Mouse (Mus musculus): ENCODE measurements around the gene Gm20521. TPM values are rescaled to one million over a fixed set of nuclear protein-coding genes. Genes with fewer than 3 reads are reported as not detected.

Gm20521 gene
- polyA plus RNA-seq, 1 experiment from 2014 or later: not detected

DNA sequence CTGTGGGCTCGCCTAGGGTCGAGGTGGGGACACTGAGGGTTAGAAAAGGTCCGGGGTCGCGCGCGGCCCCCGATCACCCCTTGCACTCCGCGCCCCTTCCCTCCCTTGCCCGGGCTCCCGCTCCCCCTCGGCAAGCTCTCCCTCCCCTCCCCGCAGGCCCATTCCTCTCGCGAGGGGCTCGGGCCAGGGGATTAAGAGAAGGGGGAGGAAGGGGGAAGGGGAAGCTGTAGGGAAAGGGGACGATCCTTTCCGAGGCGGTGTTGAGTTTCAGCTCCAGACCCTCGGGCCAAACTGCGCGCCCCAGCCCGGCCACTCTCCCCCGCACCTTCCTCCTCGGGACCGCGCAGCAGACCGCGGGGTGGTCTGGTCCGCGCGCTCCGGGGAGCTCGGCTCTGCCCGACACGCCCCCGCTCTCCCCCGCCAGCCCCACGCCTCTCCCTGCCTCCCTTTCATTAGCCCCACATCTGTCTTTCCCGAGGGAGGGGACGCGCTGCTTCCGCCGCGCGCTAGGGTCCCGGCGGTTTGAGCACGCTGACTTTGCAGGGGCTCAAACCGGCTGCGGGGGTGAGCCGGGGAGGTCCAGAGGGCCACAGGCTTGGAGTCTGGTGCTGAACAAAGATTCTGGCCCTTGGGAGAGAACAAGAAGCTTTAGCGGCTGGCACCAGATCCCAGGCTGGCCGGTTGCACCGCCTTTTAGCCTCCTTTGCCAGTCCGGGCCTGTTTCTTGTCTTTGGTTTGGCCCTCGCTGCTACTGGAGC, 43.3 kb downstream of the Gm20521 start:
- ATAC-seq (replicated peaks; ENCODE audit: extremely low read depth, insufficient read depth, low FRiP score): peak; percentile 63
- Histone ChIP-seq H3K9me3 (replicated peaks; ENCODE audit: control insufficient read depth, low read length) (no peaks in the 10 kb centered on the region), H3K36me3 (ENCODE audit: control insufficient read depth, insufficient read depth) (no peaks in the 10 kb centered on the region), H3K27me3 (ENCODE audit: control insufficient read depth, insufficient read depth, low read length) (peaks cover 15% of the 10 kb centered on the region), H3K27ac (ENCODE audit: low read length) (peak overlapping the region; percentile 91), H3K9ac (ENCODE audit: low read length) (peak overlapping the region; percentile 88), H3K4me1 (ENCODE audit: control insufficient read depth, insufficient read depth, low read length) (peaks cover 21% of the 10 kb centered on the region), H3K4me3 (ENCODE audit: low read length) (peak overlapping the region; percentile 65), H3K4me2 (ENCODE audit: low read depth, low read length) (peak overlapping the region; percentile 97)
- WGBS: 1% methylated on average over 51 of the region's 58 CpGs

DNA sequence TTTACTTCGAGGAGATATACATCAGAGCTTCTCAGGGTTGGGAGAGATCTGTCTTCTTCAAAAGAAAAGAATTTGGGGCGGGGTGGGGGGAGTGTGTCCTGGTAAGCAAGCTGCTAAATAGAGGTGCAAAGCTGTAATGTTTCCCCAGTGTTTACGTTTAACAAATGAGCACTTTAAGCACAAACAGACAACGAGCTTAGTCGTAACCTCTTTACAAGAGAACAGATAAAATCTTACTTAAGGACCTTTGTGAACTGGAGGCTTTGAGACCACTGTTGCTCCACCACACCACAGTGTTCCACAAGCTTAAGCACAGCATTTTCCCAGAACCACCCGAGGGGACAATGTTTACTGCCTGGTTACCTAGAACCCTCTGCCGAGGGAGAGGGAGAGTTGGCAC, 44.1 kb downstream of the Gm20521 start:
- Histone ChIP-seq H3K4me2 (ENCODE audit: low read depth, low read length) (peak overlapping the region; percentile 97), H3K4me3 (ENCODE audit: low read length) (peak overlapping the region; percentile 65), H3K36me3 (ENCODE audit: control insufficient read depth, insufficient read depth) (no peaks in the 10 kb centered on the region), H3K9me3 (replicated peaks; ENCODE audit: control insufficient read depth, low read length) (no peaks in the 10 kb centered on the region), H3K27ac (ENCODE audit: low read length) (peak overlapping the region; percentile 91), H3K9ac (ENCODE audit: low read length) (peak overlapping the region; percentile 88), H3K4me1 (ENCODE audit: control insufficient read depth, insufficient read depth, low read length) (peaks cover 21% of the 10 kb centered on the region), H3K27me3 (ENCODE audit: control insufficient read depth, insufficient read depth, low read length) (peaks cover 15% of the 10 kb centered on the region)
- WGBS: 42% methylated on average over 7 of the region's 7 CpGs
- ATAC-seq (replicated peaks; ENCODE audit: extremely low read depth, insufficient read depth, low FRiP score): no peak

DNA sequence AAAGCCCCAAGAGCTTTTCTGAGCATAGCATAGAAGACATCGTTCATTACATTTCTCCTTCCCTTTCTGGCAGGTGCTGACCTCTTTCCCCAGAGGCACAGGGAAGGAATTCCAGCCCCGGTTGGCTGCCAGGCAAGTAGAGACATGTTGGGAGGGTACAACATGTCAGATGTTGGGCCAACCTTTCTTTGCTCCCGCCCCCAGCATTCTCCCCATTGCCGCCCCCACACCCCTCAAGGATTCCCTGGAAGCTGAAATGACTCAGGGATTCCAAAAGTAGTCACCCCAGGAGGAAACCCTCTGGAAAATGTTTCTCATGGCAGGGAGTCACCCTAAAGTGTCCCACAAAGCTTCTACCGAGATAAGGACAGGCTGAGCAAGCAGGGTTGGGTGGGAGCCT, 46.6 kb downstream of the Gm20521 start:
- ATAC-seq (replicated peaks; ENCODE audit: extremely low read depth, insufficient read depth, low FRiP score): no peak
- H3K9ac ChIP-seq (ENCODE audit: low read length): no peak overlapping the region
- H3K4me3 ChIP-seq (ENCODE audit: low read length): no peak overlapping the region
- 58% methylated on average over 5 of the region's 5 CpGs for WGBS
- H3K27me3 ChIP-seq (ENCODE audit: control insufficient read depth, insufficient read depth, low read length): peaks cover 12% of the 10 kb centered on the region
- H3K9me3 ChIP-seq (replicated peaks; ENCODE audit: control insufficient read depth, low read length): no peaks in the 10 kb centered on the region
- H3K36me3 ChIP-seq (ENCODE audit: control insufficient read depth, insufficient read depth): no peaks in the 10 kb centered on the region
- H3K4me1 ChIP-seq (ENCODE audit: control insufficient read depth, insufficient read depth, low read length): peaks cover 12% of the 10 kb centered on the region
- no peak overlapping the region for H3K27ac ChIP-seq (ENCODE audit: low read length)
- no peak overlapping the region for H3K4me2 ChIP-seq (ENCODE audit: low read depth, low read length)

DNA sequence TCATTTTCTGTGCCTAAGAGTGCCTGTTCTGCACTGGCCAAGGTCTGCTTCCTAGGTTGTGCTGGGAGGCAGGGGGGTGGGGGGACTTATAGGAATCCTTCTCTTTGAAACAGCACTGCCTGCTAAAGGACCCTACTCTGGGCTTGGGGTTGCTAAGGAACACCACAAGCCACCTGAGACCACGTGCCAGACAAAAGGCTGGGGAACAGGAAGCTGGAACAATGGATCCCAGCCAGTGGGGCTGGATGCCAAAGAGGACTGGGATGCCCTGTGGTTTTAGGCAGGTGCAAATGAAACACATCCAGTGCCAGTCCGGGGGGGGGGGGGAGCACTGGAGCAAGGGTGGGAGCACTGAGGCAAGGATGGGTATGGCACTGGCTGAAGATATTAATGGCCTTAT, 47.2 kb downstream of the Gm20521 start:
- no peaks in the 10 kb centered on the region for H3K36me3 ChIP-seq (ENCODE audit: control insufficient read depth, insufficient read depth)
- no peak for ATAC-seq (replicated peaks; ENCODE audit: extremely low read depth, insufficient read depth, low FRiP score)
- WGBS: 25% methylated on average over 2 of the region's 2 CpGs

DNA sequence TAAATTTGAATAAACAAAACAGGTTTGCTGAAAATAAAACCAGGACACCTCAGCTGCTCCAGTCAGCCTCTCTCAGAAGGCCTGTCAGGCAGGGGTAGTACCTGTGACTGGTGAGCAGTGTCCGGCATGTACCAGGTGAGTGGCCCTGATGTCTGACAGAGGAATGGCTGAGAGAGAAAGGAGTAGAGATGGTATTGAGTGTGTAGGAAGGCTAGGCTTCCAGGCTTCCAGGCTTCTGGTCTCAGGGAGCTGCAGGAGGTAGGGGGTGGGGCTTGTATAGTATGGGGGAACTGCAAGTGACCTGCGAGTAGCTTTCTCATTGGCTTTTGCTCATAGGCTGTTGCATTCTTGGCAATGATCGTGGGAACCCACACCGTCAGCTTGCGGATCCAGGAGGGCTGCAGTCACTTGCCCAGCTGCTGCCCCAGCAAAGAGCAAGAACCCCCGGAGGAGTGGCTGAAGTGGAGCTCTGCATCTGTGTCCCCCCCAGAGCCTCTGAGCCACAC, 49.5 kb downstream of the Gm20521 start, which contains the start of gene Il25:
Gene Il25 (plus strand): TSS at position 51 of the 506 bp plus-strand sequence.
- Histone ChIP-seq H3K9ac (ENCODE audit: low read length) (no peak within 1 kb of the TSS), H3K36me3 (ENCODE audit: control insufficient read depth, insufficient read depth) (no peaks in the 10 kb centered on the region)
- no peak for ATAC-seq (replicated peaks; ENCODE audit: extremely low read depth, insufficient read depth, low FRiP score)

More for the DNA sequence above, 47.2 kb downstream of the Gm20521 start:
- Histone ChIP-seq H3K9ac (ENCODE audit: low read length) (no peak overlapping the region), H3K27me3 (ENCODE audit: control insufficient read depth, insufficient read depth, low read length) (peaks cover 9% of the 10 kb centered on the region), H3K4me3 (ENCODE audit: low read length) (no peak overlapping the region), H3K4me2 (ENCODE audit: low read depth, low read length) (no peak overlapping the region), H3K27ac (ENCODE audit: low read length) (no peak overlapping the region), H3K9me3 (replicated peaks; ENCODE audit: control insufficient read depth, low read length) (no peaks in the 10 kb centered on the region), H3K4me1 (ENCODE audit: control insufficient read depth, insufficient read depth, low read length) (peaks cover 6% of the 10 kb centered on the region; the same call in 1 of the 2 replicates)

DNA sequence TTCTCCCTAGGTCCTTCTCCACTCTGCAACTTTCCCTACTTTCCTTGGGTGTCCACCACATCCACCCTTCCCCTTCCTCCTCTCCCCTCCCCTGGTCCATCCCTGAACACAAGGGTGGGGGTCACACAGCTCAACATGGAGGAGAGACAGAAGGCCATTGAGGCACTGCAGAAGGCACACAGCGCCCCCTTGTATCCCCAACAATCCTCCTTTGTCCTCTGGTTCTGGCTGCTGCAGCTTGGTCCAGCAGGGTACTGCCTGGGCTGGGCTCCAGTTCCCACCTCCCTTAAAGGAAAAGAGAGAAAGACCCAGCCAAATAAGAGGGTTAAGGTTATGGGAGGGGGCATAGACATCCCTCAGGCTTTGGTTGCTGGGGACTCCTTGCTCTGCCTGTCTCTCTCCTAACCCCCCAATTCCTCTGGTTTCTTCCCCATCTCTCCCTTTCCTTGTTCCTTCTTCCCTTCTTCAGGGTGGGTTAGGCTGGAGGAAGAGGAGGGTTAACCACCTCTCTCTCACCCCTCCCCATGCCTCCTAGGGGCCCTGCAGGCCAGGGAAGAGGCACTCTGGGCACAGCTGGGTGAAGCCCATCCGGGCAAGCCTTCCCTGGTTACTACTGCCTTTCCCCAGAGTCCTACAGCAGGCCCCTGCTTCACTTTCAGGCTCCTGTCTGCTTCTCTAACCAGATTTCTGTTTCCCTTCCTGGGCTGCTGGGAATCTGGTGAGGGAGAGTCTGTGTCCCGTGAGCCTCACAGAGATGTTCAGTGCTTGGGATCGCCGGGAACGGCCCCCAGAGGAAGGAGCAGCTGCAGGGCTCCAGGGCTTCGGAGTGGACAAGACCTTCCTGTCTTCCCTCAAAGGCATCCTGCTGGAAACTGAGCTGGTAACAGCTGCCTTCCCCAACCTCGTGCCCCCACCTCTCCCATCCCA, 52.9 kb downstream of the Gm20521 start, which contains the start of gene Cmtm5:
Gene Cmtm5 (plus strand): TSS at position 358 of the 927 bp plus-strand sequence.
- peak within 1 kb of the TSS; percentile 41; the same call in 1 of the 2 replicates for H3K27ac ChIP-seq (ENCODE audit: low read length)

More for the DNA sequence above, 49.5 kb downstream of the Gm20521 start, which contains the start of gene Il25:
- no peak within 1 kb of the TSS for H3K4me3 ChIP-seq (ENCODE audit: low read length)
- H3K4me2 ChIP-seq (ENCODE audit: low read depth, low read length): no peak within 1 kb of the TSS
- H3K27ac ChIP-seq (ENCODE audit: low read length): no peak within 1 kb of the TSS
- peaks cover 3% of the 10 kb centered on the region; the same call in 1 of the 2 replicates for H3K4me1 ChIP-seq (ENCODE audit: control insufficient read depth, insufficient read depth, low read length)
- 26% methylated on average over 6 of the region's 6 CpGs for WGBS
- H3K27me3 ChIP-seq (ENCODE audit: control insufficient read depth, insufficient read depth, low read length): no peaks in the 10 kb centered on the region
- no peaks in the 10 kb centered on the region for H3K9me3 ChIP-seq (replicated peaks; ENCODE audit: control insufficient read depth, low read length)

DNA sequence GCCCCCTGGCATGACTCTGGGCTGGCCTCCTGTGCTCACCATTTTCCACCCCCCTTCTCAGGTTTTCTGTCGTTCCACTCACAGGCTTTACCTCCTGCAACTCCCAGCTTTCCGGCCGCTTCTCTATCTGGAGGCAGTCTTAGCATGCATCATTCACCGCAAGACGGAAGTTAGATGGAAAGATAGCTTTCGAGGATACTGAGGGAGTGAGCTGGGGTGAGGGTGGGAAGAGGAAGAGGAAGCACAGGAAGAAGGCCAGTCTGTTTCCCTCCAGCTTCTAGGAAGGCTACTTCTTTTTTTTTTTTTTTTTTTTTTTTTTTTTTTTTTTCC, 53.6 kb downstream of the Gm20521 start:
- H3K4me1 ChIP-seq (ENCODE audit: control insufficient read depth, insufficient read depth, low read length): peaks cover 3% of the 10 kb centered on the region; the same call in 1 of the 2 replicates
- H3K27me3 ChIP-seq (ENCODE audit: control insufficient read depth, insufficient read depth, low read length): no peaks in the 10 kb centered on the region
- no peak for ATAC-seq (replicated peaks; ENCODE audit: extremely low read depth, insufficient read depth, low FRiP score)
- H3K9me3 ChIP-seq (replicated peaks; ENCODE audit: control insufficient read depth, low read length): no peaks in the 10 kb centered on the region
- no peak overlapping the region for H3K9ac ChIP-seq (ENCODE audit: low read length)
- H3K4me3 ChIP-seq (ENCODE audit: low read length): no peak overlapping the region
- peak overlapping the region; percentile 41; the same call in 1 of the 2 replicates for H3K27ac ChIP-seq (ENCODE audit: low read length)
- WGBS: 17% methylated on average over 6 of the region's 6 CpGs
- H3K4me2 ChIP-seq (ENCODE audit: low read depth, low read length): peak overlapping the region; percentile 17; the same call in 1 of the 2 replicates
- peaks cover 3% of the 10 kb centered on the region; the same call in 1 of the 2 replicates for H3K36me3 ChIP-seq (ENCODE audit: control insufficient read depth, insufficient read depth)

More for the DNA sequence above, 52.9 kb downstream of the Gm20521 start, which contains the start of gene Cmtm5:
- H3K4me1 ChIP-seq (ENCODE audit: control insufficient read depth, insufficient read depth, low read length): peaks cover 3% of the 10 kb centered on the region; the same call in 1 of the 2 replicates
- peak within 1 kb of the TSS; percentile 17; the same call in 1 of the 2 replicates for H3K4me2 ChIP-seq (ENCODE audit: low read depth, low read length)
- H3K4me3 ChIP-seq (ENCODE audit: low read length): no peak within 1 kb of the TSS
- no peaks in the 10 kb centered on the region for H3K27me3 ChIP-seq (ENCODE audit: control insufficient read depth, insufficient read depth, low read length)
- H3K9me3 ChIP-seq (replicated peaks; ENCODE audit: control insufficient read depth, low read length): no peaks in the 10 kb centered on the region
- H3K9ac ChIP-seq (ENCODE audit: low read length): peak within 1 kb of the TSS; percentile 18; the same call in 1 of the 2 replicates
- no peak for ATAC-seq (replicated peaks; ENCODE audit: extremely low read depth, insufficient read depth, low FRiP score)
- no peaks in the 10 kb centered on the region for H3K36me3 ChIP-seq (ENCODE audit: control insufficient read depth, insufficient read depth)
- WGBS: 25% methylated on average over 8 of the region's 8 CpGs

DNA sequence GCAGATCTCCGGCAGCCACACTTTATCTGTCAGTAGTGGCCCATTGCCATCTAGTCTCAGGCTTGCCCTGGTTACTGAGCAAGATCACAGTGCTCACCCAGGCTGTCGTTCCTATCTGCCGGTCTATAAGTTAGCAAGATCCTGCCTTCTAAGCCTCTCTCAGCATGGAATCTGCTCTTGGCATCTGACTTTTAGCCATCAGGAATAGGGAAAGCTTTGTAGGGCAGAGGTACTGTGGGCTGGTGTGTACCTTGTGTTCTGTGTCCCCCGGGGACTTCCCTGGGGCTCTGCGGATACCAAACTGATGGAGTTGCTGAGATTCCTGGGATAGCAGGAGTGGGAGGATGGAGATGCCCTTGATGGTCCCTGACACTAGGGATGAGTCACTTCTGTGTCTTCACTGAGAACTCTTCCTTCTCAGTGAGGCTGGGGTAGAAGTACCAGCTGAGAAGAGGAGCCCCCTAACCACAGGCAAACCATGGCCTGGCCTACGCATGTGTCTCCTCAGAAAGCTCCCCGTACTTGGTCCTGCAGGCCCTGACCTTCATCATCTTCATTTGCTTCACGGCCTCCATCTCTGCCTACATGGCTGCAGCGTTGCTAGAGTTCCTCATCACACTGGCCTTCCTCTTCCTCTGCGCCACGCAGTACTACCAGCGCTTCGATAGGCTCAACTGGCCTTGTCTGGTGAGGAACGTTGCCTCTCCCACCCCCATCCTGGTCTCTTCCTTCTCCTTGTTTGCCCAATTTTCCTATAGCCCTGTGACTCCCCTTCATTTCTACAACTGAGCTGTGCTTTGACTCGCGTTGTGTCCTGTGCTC, 54.3 kb downstream of the Gm20521 start:
- Histone ChIP-seq H3K27me3 (ENCODE audit: control insufficient read depth, insufficient read depth, low read length) (no peaks in the 10 kb centered on the region), H3K36me3 (ENCODE audit: control insufficient read depth, insufficient read depth) (peaks cover 4% of the 10 kb centered on the region; the same call in 1 of the 2 replicates), H3K4me3 (ENCODE audit: low read length) (no peak overlapping the region), H3K4me2 (ENCODE audit: low read depth, low read length) (no peak overlapping the region), H3K9me3 (replicated peaks; ENCODE audit: control insufficient read depth, low read length) (no peaks in the 10 kb centered on the region), H3K9ac (ENCODE audit: low read length) (no peak overlapping the region), H3K4me1 (ENCODE audit: control insufficient read depth, insufficient read depth, low read length) (peaks cover 3% of the 10 kb centered on the region; the same call in 1 of the 2 replicates), H3K27ac (ENCODE audit: low read length) (0 out of 2 replicates have a peak overlapping the region, but pooled peaks have one; percentile 16)
- ATAC-seq (replicated peaks; ENCODE audit: extremely low read depth, insufficient read depth, low FRiP score): 0 out of 2 replicates have a peak, but pooled peaks have one; percentile 5
- 68% methylated on average over 16 of the region's 16 CpGs for WGBS

Measured in heart, embryonic 16.5 days (tissue).